Mouse (Mus musculus): ENCODE data around the gene Hivep3. TPM values are rescaled to one million over a fixed set of nuclear protein-coding genes. Genes with fewer than 3 reads are reported as not detected.

Hivep3 gene
- polyA plus RNA-seq, 1 experiment from 2014 or later, result 5.7 TPM

DNA sequence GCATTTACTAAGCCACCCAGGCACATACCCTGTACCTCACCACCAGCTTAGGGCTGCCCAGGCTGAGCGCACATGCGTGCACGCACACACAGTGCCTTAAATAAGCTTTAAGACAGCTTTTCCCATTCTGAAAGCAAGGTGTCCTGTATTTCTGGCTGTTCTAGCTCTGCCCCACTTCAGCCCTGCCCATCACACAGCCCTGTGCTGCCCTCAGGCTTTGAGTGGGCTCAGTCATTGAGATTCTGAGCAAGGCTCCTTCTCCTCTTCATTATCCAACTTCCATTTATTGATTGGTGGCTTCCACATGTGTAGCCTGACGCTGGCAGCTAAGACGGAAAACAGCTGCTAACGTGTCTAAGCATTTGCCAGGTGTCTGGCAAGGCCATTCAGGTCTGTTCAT lies 226.9 kb downstream of the Hivep3 start:
- H3K4me1 ChIP-seq (ENCODE audit: control insufficient read depth, insufficient read depth, low read length), result no peaks in the 10 kb centered on the region
- no peak overlapping the region for H3K4me2 ChIP-seq (ENCODE audit: low read depth)
- ATAC-seq (ENCODE audit: insufficient read depth, low FRiP score, low TSS enrichment), result no peak
- H3K9me3 ChIP-seq (ENCODE audit: control insufficient read depth, low read length), result no peaks in the 10 kb centered on the region
- no peak overlapping the region for H3K4me3 ChIP-seq (ENCODE audit: low read depth, low read length)
- WGBS, result 86% methylated on average over 6 of the region's 6 CpGs
- H3K27me3 ChIP-seq (ENCODE audit: control insufficient read depth, insufficient read depth, low read length), result no peaks in the 10 kb centered on the region
- H3K9ac ChIP-seq (ENCODE audit: low read length), result no peak overlapping the region
- H3K36me3 ChIP-seq (ENCODE audit: control insufficient read depth, insufficient read depth, low read length), result no peaks in the 10 kb centered on the region
- no peak overlapping the region for H3K27ac ChIP-seq (ENCODE audit: low read depth, low read length)
- DNase-seq (ENCODE audit: low spot score), result no peak

DNA sequence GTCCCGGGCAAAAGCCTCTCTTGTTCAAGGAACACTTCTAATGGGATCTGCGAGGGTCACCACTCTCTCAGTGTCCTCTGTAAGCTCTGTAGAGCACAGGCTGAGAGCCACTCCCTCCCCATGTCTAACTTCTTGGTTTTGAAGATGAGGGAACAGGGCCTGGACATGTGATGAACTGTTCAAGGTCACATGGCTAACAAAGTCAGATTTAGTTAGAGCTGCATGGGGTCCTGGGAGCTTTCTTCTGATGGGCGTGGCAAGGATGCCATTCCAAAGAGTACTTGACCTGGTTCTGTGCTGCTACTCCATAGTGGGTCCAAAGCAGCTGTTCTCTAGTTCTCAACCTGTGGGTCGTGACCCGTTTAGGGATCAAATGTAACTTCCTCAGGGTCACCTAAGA lies 227.6 kb downstream of the Hivep3 start:
- H3K9ac ChIP-seq (ENCODE audit: low read length), result no peak overlapping the region
- no peak overlapping the region for H3K27ac ChIP-seq (ENCODE audit: low read depth, low read length)
- H3K36me3 ChIP-seq (ENCODE audit: control insufficient read depth, insufficient read depth, low read length), result no peaks in the 10 kb centered on the region
- ATAC-seq (ENCODE audit: insufficient read depth, low FRiP score, low TSS enrichment) (no peak), DNase-seq (ENCODE audit: low spot score) (no peak)
- 87% methylated on average over 5 of the region's 5 CpGs for WGBS
- H3K27me3 ChIP-seq (ENCODE audit: control insufficient read depth, insufficient read depth, low read length), result no peaks in the 10 kb centered on the region
- no peak overlapping the region for H3K4me3 ChIP-seq (ENCODE audit: low read depth, low read length)
- H3K4me2 ChIP-seq (ENCODE audit: low read depth), result no peak overlapping the region
- no peaks in the 10 kb centered on the region for H3K4me1 ChIP-seq (ENCODE audit: control insufficient read depth, insufficient read depth, low read length)
- H3K9me3 ChIP-seq (ENCODE audit: control insufficient read depth, low read length), result no peaks in the 10 kb centered on the region

GRCm38 (mm10) chr4:119962066-119962465 lies 228.5 kb downstream of the Hivep3 start:
- no peaks in the 10 kb centered on the region for H3K27me3 ChIP-seq (ENCODE audit: control insufficient read depth, insufficient read depth, low read length)
- ATAC-seq (ENCODE audit: insufficient read depth, low FRiP score, low TSS enrichment), result no peak
- H3K4me2 ChIP-seq (ENCODE audit: low read depth), result no peak overlapping the region
- WGBS, result 88% methylated on average over 5 of the region's 5 CpGs
- DNase-seq (ENCODE audit: low spot score), result no peak
- no peak overlapping the region for H3K9ac ChIP-seq (ENCODE audit: low read length)
- no peaks in the 10 kb centered on the region for H3K4me1 ChIP-seq (ENCODE audit: control insufficient read depth, insufficient read depth, low read length)
- H3K27ac ChIP-seq (ENCODE audit: low read depth, low read length), result no peak overlapping the region
- H3K4me3 ChIP-seq (ENCODE audit: low read depth, low read length), result no peak overlapping the region
- H3K9me3 ChIP-seq (ENCODE audit: control insufficient read depth, low read length), result no peaks in the 10 kb centered on the region
- H3K36me3 ChIP-seq (ENCODE audit: control insufficient read depth, insufficient read depth, low read length), result no peaks in the 10 kb centered on the region

GRCm38 (mm10) chr4:119966105-119967072 lies 232.8 kb downstream of the Hivep3 start:
- Histone ChIP-seq H3K9ac (ENCODE audit: low read length) (no peak overlapping the region), H3K4me2 (ENCODE audit: low read depth) (no peak overlapping the region), H3K27me3 (ENCODE audit: control insufficient read depth, insufficient read depth, low read length) (no peaks in the 10 kb centered on the region), H3K36me3 (ENCODE audit: control insufficient read depth, insufficient read depth, low read length) (no peaks in the 10 kb centered on the region), H3K27ac (ENCODE audit: low read depth, low read length) (no peak overlapping the region), H3K4me3 (ENCODE audit: low read depth, low read length) (no peak overlapping the region), H3K4me1 (ENCODE audit: control insufficient read depth, insufficient read depth, low read length) (0 out of 2 replicates have a peak, but pooled peaks cover 2% of the 10 kb centered on the region), H3K9me3 (ENCODE audit: control insufficient read depth, low read length) (no peaks in the 10 kb centered on the region)
- ATAC-seq (ENCODE audit: insufficient read depth, low FRiP score, low TSS enrichment), result no peak
- DNase-seq (ENCODE audit: low spot score), result no peak
- WGBS, result 58% methylated on average over 20 of the region's 20 CpGs

GRCm38 (mm10) chr4:119967073-119967608 lies 233.6 kb downstream of the Hivep3 start:
- DNase-seq (ENCODE audit: low spot score), result no peak
- 58% methylated on average over 5 of the region's 5 CpGs for WGBS
- Histone ChIP-seq H3K4me3 (ENCODE audit: low read depth, low read length) (no peak overlapping the region), H3K27me3 (ENCODE audit: control insufficient read depth, insufficient read depth, low read length) (no peaks in the 10 kb centered on the region), H3K4me2 (ENCODE audit: low read depth) (no peak overlapping the region), H3K27ac (ENCODE audit: low read depth, low read length) (no peak overlapping the region), H3K36me3 (ENCODE audit: control insufficient read depth, insufficient read depth, low read length) (no peaks in the 10 kb centered on the region), H3K4me1 (ENCODE audit: control insufficient read depth, insufficient read depth, low read length) (0 out of 2 replicates have a peak, but pooled peaks cover 2% of the 10 kb centered on the region), H3K9me3 (ENCODE audit: control insufficient read depth, low read length) (no peaks in the 10 kb centered on the region), H3K9ac (ENCODE audit: low read length) (no peak overlapping the region)
- no peak for ATAC-seq (ENCODE audit: insufficient read depth, low FRiP score, low TSS enrichment)

DNA sequence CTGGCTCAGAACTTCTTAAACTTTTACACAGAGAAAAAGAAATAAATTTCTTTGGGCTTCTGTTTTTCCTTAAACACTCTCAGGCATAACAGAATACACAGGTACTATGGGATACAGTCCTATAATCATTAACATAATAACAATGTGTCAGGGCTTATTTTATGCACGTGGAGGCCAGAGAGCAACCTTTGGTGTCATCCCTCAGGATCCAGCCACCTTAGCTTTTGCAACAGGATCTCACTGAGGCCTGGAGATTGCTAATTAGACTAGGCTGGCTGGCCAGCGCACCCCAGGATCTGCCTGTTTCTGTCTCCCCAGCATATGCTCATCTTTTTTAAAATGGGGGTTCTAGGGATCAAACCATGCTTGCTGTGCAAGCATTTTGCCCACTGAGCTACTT lies 234.1 kb downstream of the Hivep3 start:
- no peak for DNase-seq (ENCODE audit: low spot score)
- H3K27me3 ChIP-seq (ENCODE audit: control insufficient read depth, insufficient read depth, low read length), result no peaks in the 10 kb centered on the region
- H3K27ac ChIP-seq (ENCODE audit: low read depth, low read length), result no peak overlapping the region
- H3K4me3 ChIP-seq (ENCODE audit: low read depth, low read length), result no peak overlapping the region
- no peak for ATAC-seq (ENCODE audit: insufficient read depth, low FRiP score, low TSS enrichment)
- 0 out of 2 replicates have a peak, but pooled peaks cover 2% of the 10 kb centered on the region for H3K4me1 ChIP-seq (ENCODE audit: control insufficient read depth, insufficient read depth, low read length)
- no peaks in the 10 kb centered on the region for H3K9me3 ChIP-seq (ENCODE audit: control insufficient read depth, low read length)
- 75% methylated on average over 2 of the region's 2 CpGs for WGBS
- no peaks in the 10 kb centered on the region for H3K36me3 ChIP-seq (ENCODE audit: control insufficient read depth, insufficient read depth, low read length)
- H3K4me2 ChIP-seq (ENCODE audit: low read depth), result no peak overlapping the region
- H3K9ac ChIP-seq (ENCODE audit: low read length), result no peak overlapping the region

DNA sequence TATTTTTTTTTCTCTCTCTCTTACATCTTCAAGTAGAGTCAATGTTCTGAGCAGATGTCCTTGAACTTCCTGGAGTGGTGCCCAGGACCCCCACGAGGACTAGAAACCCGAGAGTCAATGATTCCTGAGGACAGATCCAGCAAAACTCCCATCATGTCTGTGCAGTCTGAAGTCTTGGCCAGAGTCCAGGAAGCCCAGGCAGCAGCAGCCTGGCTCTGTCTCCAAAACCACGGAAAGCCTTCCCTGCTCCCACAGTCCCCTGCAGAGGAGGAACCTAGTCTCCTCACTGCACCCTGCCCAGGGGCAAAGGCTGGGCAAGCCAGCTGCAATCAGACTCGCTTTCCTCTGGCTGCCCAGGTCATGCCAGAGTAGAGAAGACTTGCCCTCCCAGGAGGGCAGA lies 234.5 kb downstream of the Hivep3 start:
- Histone ChIP-seq H3K36me3 (ENCODE audit: control insufficient read depth, insufficient read depth, low read length) (no peaks in the 10 kb centered on the region), H3K9ac (ENCODE audit: low read length) (no peak overlapping the region), H3K4me3 (ENCODE audit: low read depth, low read length) (no peak overlapping the region), H3K4me2 (ENCODE audit: low read depth) (no peak overlapping the region), H3K27me3 (ENCODE audit: control insufficient read depth, insufficient read depth, low read length) (no peaks in the 10 kb centered on the region), H3K9me3 (ENCODE audit: control insufficient read depth, low read length) (no peaks in the 10 kb centered on the region), H3K27ac (ENCODE audit: low read depth, low read length) (no peak overlapping the region), H3K4me1 (ENCODE audit: control insufficient read depth, insufficient read depth, low read length) (0 out of 2 replicates have a peak, but pooled peaks cover 2% of the 10 kb centered on the region)
- DNase-seq (ENCODE audit: low spot score) (no peak), ATAC-seq (ENCODE audit: insufficient read depth, low FRiP score, low TSS enrichment) (no peak)
- WGBS, result 58% methylated on average over 4 of the region's 4 CpGs

DNA sequence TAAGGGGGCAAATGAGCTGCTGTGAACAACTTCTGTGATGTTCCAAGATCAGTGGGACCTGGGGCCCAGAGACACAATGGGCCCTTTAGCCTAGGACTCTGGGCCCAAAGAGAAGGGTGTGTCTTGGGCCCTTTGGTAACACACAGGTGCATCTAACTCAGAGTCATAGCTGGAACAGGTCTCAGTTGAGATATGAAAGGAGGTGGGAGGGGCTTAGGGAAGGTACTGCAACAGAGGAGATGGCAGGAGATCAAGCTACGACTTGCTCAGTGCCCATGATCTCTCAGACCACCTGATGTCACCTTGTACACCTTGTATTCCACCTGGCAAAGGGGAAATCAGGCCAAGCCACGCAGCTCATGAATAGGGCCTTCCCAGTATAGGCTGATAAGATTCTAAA lies 235.3 kb downstream of the Hivep3 start:
- no peak overlapping the region for H3K9ac ChIP-seq (ENCODE audit: low read length)
- H3K27me3 ChIP-seq (ENCODE audit: control insufficient read depth, insufficient read depth, low read length), result no peaks in the 10 kb centered on the region
- H3K36me3 ChIP-seq (ENCODE audit: control insufficient read depth, insufficient read depth, low read length), result no peaks in the 10 kb centered on the region
- WGBS, result 91% methylated on average over 2 of the region's 2 CpGs
- no peak overlapping the region for H3K4me2 ChIP-seq (ENCODE audit: low read depth)
- DNase-seq (ENCODE audit: low spot score) (no peak), ATAC-seq (ENCODE audit: insufficient read depth, low FRiP score, low TSS enrichment) (no peak)
- no peak overlapping the region for H3K27ac ChIP-seq (ENCODE audit: low read depth, low read length)
- 0 out of 2 replicates have a peak, but pooled peaks cover 2% of the 10 kb centered on the region for H3K4me1 ChIP-seq (ENCODE audit: control insufficient read depth, insufficient read depth, low read length)
- H3K9me3 ChIP-seq (ENCODE audit: control insufficient read depth, low read length), result no peaks in the 10 kb centered on the region
- no peak overlapping the region for H3K4me3 ChIP-seq (ENCODE audit: low read depth, low read length)

DNA sequence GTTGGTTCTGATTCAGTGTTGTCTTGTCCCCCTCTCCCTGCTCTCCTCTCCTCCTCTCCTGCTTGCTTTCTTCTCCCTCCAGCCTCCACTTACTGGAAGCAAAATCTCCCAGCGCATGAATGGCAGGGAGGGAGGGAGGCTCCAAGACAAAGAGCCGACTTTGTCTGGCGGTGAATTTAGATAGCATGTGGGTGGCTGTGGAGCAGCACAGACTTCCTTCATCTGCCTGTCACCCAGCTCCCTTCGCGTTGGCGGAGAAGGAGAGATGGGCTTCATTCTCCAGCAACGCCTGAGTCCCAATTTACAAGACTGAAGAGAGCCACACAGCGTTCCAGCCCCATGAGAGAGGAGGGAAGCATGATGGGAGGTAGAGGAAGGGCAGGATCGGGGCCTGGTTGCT lies 236.6 kb downstream of the Hivep3 start:
- Histone ChIP-seq H3K9me3 (ENCODE audit: control insufficient read depth, low read length) (no peaks in the 10 kb centered on the region), H3K9ac (ENCODE audit: low read length) (no peak overlapping the region), H3K36me3 (ENCODE audit: control insufficient read depth, insufficient read depth, low read length) (no peaks in the 10 kb centered on the region), H3K4me1 (ENCODE audit: control insufficient read depth, insufficient read depth, low read length) (0 out of 2 replicates have a peak, but pooled peaks cover 2% of the 10 kb centered on the region), H3K4me2 (ENCODE audit: low read depth) (no peak overlapping the region), H3K27ac (ENCODE audit: low read depth, low read length) (no peak overlapping the region), H3K4me3 (ENCODE audit: low read depth, low read length) (no peak overlapping the region), H3K27me3 (ENCODE audit: control insufficient read depth, insufficient read depth, low read length) (no peaks in the 10 kb centered on the region)
- no peak for DNase-seq (ENCODE audit: low spot score)
- 52% methylated on average over 9 of the region's 9 CpGs for WGBS
- no peak for ATAC-seq (ENCODE audit: insufficient read depth, low FRiP score, low TSS enrichment)
